Mouse (Mus musculus): ENCODE data around the gene Cpm. TPM values are rescaled to one million over a fixed set of nuclear protein-coding genes. Genes with fewer than 3 reads are reported as not detected.
"Not testable (repeated sequence)": the region's sequence is repeated elsewhere in the genome, so short reads cannot be mapped to it uniquely, and the experiment has no call there.

Gene Cpm
- polyA plus RNA-seq, 1 experiment from 2014 or later, result 4.7 TPM

GRCm38 (mm10) chr10:117611976-117612375, 17.3 kb upstream of the Cpm start:
- 71% methylated on average over 2 of the region's 2 CpGs for WGBS
- Histone ChIP-seq H3K4me2 (no peak overlapping the region), H3K4me1 (no peaks in the 10 kb centered on the region), H3K9me3 (replicated peaks) (no peaks in the 10 kb centered on the region), H3K4me3 (no peak overlapping the region), H3K27ac (no peak overlapping the region), H3K9ac (no peak overlapping the region), H3K36me3 (ENCODE audit: poor library complexity, severe bottlenecking) (no peaks in the 10 kb centered on the region), H3K27me3 (no peaks in the 10 kb centered on the region)
- ATAC-seq, result no peak

GRCm38 (mm10) chr10:117612621-117613584, 16.4 kb upstream of the Cpm start:
- Histone ChIP-seq H3K4me3 (no peak overlapping the region), H3K27ac (no peak overlapping the region), H3K4me2 (no peak overlapping the region), H3K27me3 (no peaks in the 10 kb centered on the region), H3K9ac (no peak overlapping the region), H3K9me3 (replicated peaks) (no peaks in the 10 kb centered on the region), H3K36me3 (ENCODE audit: poor library complexity, severe bottlenecking) (no peaks in the 10 kb centered on the region), H3K4me1 (no peaks in the 10 kb centered on the region)
- ATAC-seq, result no peak
- 73% methylated on average over 8 of the region's 8 CpGs for WGBS

- Histone ChIP-seq H3K9ac (no peak overlapping the region), H3K4me2 (no peak overlapping the region), H3K4me3 (no peak overlapping the region), H3K27ac (no peak overlapping the region), H3K36me3 (ENCODE audit: poor library complexity, severe bottlenecking) (no peaks in the 10 kb centered on the region), H3K4me1 (no peaks in the 10 kb centered on the region), H3K9me3 (replicated peaks) (no peaks in the 10 kb centered on the region), H3K27me3 (no peaks in the 10 kb centered on the region)
- ATAC-seq, result no peak
- 77% methylated on average over 6 of the region's 6 CpGs for WGBS
These were observed 15.3 kb upstream of the Cpm start for GRCm38 (mm10) chr10:117613960-117614359.

GRCm38 (mm10) chr10:117614387-117614786, 14.9 kb upstream of the Cpm start:
- no peaks in the 10 kb centered on the region for H3K27me3 ChIP-seq
- H3K4me2 ChIP-seq, result no peak overlapping the region
- no peaks in the 10 kb centered on the region for H3K36me3 ChIP-seq (ENCODE audit: poor library complexity, severe bottlenecking)
- H3K9ac ChIP-seq, result no peak overlapping the region
- H3K27ac ChIP-seq, result no peak overlapping the region
- H3K4me1 ChIP-seq, result no peaks in the 10 kb centered on the region
- WGBS, result 71% methylated on average over 3 of the region's 3 CpGs
- no peaks in the 10 kb centered on the region for H3K9me3 ChIP-seq (replicated peaks)
- H3K4me3 ChIP-seq, result no peak overlapping the region
- ATAC-seq, result no peak

DNA sequence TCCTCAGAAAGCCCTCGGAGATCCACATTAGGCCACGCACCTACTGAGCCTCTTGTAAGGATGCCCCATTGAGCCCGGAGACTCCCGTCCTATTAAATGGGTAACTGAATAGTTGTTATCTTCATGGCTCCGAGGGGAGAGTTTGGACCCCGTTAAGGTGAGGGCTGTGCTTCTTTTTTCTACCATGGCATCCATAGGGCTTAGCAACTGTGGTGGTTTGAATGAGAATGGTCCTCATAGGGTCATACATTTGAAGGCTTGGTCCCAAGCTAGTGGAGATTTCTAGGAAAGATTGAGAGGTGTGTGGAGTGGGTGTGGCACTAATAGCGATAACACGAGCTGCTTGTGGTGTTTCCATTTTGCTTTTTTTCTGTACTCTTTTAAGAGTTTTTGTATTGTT, 14.1 kb upstream of the Cpm start:
- Histone ChIP-seq H3K4me1 (no peaks in the 10 kb centered on the region), H3K4me3 (no peak overlapping the region), H3K27me3 (no peaks in the 10 kb centered on the region), H3K36me3 (ENCODE audit: poor library complexity, severe bottlenecking) (no peaks in the 10 kb centered on the region), H3K9ac (no peak overlapping the region), H3K27ac (no peak overlapping the region), H3K4me2 (no peak overlapping the region), H3K9me3 (replicated peaks) (no peaks in the 10 kb centered on the region)
- no peak for ATAC-seq
- 90% methylated on average over 8 of the region's 8 CpGs for WGBS

DNA sequence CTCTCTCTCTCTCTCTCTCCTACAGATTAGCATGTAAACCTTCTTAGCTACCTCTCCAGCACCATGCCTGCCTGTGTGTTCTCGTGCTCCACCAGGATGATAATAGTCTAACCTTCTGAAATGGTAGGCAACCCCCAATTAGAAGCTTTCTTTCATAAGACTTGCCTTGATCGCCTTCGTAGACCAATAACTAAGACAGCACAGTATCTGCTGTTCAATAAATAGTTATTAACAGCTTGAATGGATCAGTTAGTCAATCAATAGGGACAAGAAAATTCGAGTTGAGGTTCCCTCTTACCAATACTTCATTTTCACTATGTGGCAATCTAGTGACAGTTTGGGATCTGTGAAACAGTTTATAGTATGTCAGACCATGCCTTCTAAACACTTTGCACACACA, 13.6 kb upstream of the Cpm start:
- no peak overlapping the region for H3K4me2 ChIP-seq
- WGBS, result 71% methylated on average over 4 of the region's 4 CpGs
- no peak overlapping the region for H3K9ac ChIP-seq
- no peaks in the 10 kb centered on the region for H3K4me1 ChIP-seq
- no peaks in the 10 kb centered on the region for H3K36me3 ChIP-seq (ENCODE audit: poor library complexity, severe bottlenecking)
- no peak overlapping the region for H3K4me3 ChIP-seq
- no peaks in the 10 kb centered on the region for H3K9me3 ChIP-seq (replicated peaks)
- ATAC-seq, result no peak
- no peaks in the 10 kb centered on the region for H3K27me3 ChIP-seq
- no peak overlapping the region for H3K27ac ChIP-seq

- no peak for ATAC-seq
- Histone ChIP-seq H3K27ac (no peak overlapping the region), H3K4me1 (no peaks in the 10 kb centered on the region), H3K4me2 (no peak overlapping the region), H3K27me3 (no peaks in the 10 kb centered on the region), H3K4me3 (no peak overlapping the region), H3K36me3 (ENCODE audit: poor library complexity, severe bottlenecking) (no peaks in the 10 kb centered on the region), H3K9ac (no peak overlapping the region), H3K9me3 (replicated peaks) (no peaks in the 10 kb centered on the region)
- WGBS, result 91% methylated on average over 6 of the region's 6 CpGs
These were observed 13.1 kb upstream of the Cpm start for GRCm38 (mm10) chr10:117616191-117616680.

DNA sequence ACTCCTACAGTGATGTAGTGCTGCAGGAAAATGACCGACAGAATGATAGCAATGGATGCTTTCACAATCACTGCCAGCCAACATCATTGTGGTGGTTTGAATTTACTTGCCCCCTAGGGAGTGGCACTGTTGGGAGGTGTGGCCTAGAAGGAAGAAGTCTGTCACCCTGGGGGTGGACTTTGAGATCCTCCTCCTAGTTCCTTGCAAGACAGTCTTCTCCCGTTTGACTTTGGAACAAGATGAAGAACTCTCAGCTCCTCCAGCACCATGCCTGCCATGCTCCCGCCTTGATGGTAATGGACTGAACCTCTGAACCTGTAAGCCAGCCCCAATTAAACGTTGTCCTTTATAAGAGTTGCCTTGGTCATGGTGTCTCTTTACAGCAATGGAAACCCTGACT, 12.5 kb upstream of the Cpm start:
- not testable (repeated sequence) for H3K9me3 ChIP-seq (replicated peaks); H3K36me3 ChIP-seq (ENCODE audit: poor library complexity, severe bottlenecking); H3K4me2 ChIP-seq; ATAC-seq; H3K9ac ChIP-seq; H3K27me3 ChIP-seq; H3K4me3 ChIP-seq; H3K27ac ChIP-seq; H3K4me1 ChIP-seq
- 81% methylated on average over 4 of the region's 4 CpGs for WGBS

- Histone ChIP-seq H3K4me3 (no peak overlapping the region), H3K4me1 (no peaks in the 10 kb centered on the region), H3K36me3 (ENCODE audit: poor library complexity, severe bottlenecking) (no peaks in the 10 kb centered on the region), H3K9ac (no peak overlapping the region), H3K27ac (no peak overlapping the region), H3K27me3 (no peaks in the 10 kb centered on the region), H3K9me3 (replicated peaks) (no peaks in the 10 kb centered on the region), H3K4me2 (no peak overlapping the region)
- WGBS, result 84% methylated on average over 3 of the region's 3 CpGs
- no peak for ATAC-seq
These were observed 11.5 kb upstream of the Cpm start for GRCm38 (mm10) chr10:117617568-117618345.

DNA sequence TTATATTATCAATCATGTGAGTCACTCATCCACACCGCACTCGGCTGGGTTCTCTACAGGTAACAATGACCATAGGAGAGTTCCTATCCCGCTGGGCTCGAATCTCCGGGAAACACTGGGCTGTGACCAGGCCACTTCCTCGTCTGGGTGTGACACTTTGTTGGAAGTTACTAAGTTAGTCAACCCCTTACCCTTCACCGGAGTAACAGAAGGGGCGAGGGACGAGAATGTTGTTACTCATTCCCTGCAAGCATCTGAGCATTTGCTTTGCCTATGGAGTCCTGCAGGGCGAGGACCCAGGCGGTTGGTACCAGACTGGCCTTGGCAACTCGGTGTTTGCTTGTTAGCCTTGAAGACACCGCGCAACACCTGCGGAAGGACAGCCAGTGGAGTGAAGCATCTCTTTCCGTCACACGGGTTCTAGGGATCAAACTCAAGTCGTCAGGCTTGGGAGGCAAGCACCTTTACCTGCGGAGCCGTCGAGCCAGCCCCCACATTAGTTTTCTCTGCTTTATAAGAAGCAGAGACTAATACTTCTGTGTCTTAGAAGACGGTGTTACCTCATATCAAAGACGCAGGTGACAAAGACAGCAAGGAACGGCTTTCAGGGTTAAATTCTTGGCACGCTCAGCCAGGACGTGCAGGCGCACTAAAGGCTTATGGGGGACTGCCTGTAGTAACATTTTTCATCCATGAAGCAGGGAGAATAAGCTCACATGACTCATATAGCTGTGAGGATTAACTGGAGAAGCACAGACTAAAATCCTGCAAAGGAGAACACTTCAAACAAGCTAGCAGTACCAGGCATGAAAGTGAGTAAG, 10.0 kb upstream of the Cpm start:
- no peaks in the 10 kb centered on the region for H3K9me3 ChIP-seq (replicated peaks)
- ATAC-seq, result no peak
- no peaks in the 10 kb centered on the region for H3K36me3 ChIP-seq (ENCODE audit: poor library complexity, severe bottlenecking)
- H3K9ac ChIP-seq, result no peak overlapping the region
- no peaks in the 10 kb centered on the region for H3K4me1 ChIP-seq
- no peaks in the 10 kb centered on the region for H3K27me3 ChIP-seq
- H3K4me3 ChIP-seq, result no peak overlapping the region
- no peak overlapping the region for H3K27ac ChIP-seq
- 90% methylated on average over 27 of the region's 27 CpGs for WGBS
- H3K4me2 ChIP-seq, result no peak overlapping the region

DNA sequence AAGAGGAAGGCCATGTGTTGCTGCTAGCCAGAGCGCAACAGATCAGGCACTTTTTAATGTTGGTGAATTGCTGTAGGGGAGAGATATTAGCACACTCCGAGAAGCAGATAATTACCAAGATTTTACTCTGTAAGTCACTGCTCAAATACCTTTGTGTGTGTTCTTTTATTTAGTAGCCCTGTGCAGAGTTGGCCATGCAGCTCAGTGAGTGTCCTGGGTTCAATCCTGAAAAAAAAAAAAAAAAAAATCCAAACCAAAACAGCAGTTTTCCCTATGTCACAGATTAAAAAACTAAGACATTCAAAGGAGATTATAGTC, 9.5 kb upstream of the Cpm start:
- Histone ChIP-seq H3K4me1 (no peaks in the 10 kb centered on the region), H3K27me3 (no peaks in the 10 kb centered on the region), H3K27ac (no peak overlapping the region), H3K36me3 (ENCODE audit: poor library complexity, severe bottlenecking) (no peaks in the 10 kb centered on the region), H3K9ac (no peak overlapping the region), H3K4me3 (no peak overlapping the region), H3K9me3 (replicated peaks) (no peaks in the 10 kb centered on the region), H3K4me2 (no peak overlapping the region)
- no peak for ATAC-seq
- 87% methylated on average over 2 of the region's 2 CpGs for WGBS

DNA sequence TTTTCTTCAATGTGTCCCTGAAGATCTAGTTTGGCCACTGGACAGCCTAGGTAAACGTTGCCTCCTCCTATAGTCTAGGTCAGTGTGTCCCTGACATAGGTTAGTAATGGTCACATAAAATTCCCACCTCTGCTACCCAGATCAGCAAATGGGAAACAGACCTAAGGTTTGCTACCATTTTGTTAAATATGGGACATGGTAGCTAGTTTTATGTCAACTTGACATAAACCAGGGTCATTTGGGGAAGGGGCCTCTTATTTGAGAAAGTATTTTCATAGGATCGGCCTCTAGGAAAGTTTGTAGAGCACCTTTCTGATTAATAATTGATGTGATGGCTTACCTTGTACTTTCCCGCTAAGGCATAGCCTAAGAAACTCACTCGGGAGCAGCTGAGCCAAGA, 8.8 kb upstream of the Cpm start:
- Histone ChIP-seq H3K27ac (no peak overlapping the region), H3K4me1 (no peaks in the 10 kb centered on the region), H3K36me3 (ENCODE audit: poor library complexity, severe bottlenecking) (no peaks in the 10 kb centered on the region), H3K4me3 (no peak overlapping the region), H3K27me3 (no peaks in the 10 kb centered on the region), H3K4me2 (no peak overlapping the region), H3K9me3 (replicated peaks) (no peaks in the 10 kb centered on the region), H3K9ac (no peak overlapping the region)
- WGBS, result 93% methylated on average over 4 of the region's 4 CpGs
- no peak for ATAC-seq
